Mouse (Mus musculus) kidney, embryonic 16.5 days (tissue): Measurements from ENCODE around the gene Emc4. TPM values are rescaled to one million over a fixed set of nuclear protein-coding genes. Genes with fewer than 3 reads are reported as not detected.
A peak's percentile ranks its signal among the peaks of the same experiment; 100 is the strongest.

Experiments used
- ATAC-seq: fragments of 200-750 bp; cut with Nextera tagmentation; 2 replicates; pipeline ENCODE4 v1.8.0; 2017; ENCODE audit warnings: moderate TSS enrichment; ENCODE audit not compliant: low FRiP score, low TSS enrichment
- H3K27ac ChIP-seq: fragments of 300-500 bp; sonication (generic); 2 replicates; pipeline ENCODE4 v1.5.1; 2014; ENCODE audit warnings: low read length
- H3K27me3 ChIP-seq: fragments of 300-500 bp; sonication (generic); 2 replicates; pipeline ENCODE4 v1.6.1; 2014; ENCODE audit warnings: low read length, control low read depth, mixed read lengths; ENCODE audit not compliant: insufficient read depth
- H3K36me3 ChIP-seq: fragments of 300-500 bp; sonication (generic); 2 replicates; pipeline ENCODE4 v1.6.1; 2014; ENCODE audit warnings: low read length, control low read depth, mixed read lengths; ENCODE audit not compliant: insufficient read depth
- H3K4me1 ChIP-seq: fragments of 300-500 bp; sonication (generic); 2 replicates; pipeline ENCODE4 v1.6.1; 2014; ENCODE audit warnings: low read length, control low read depth, mixed read lengths; ENCODE audit not compliant: insufficient read depth
- H3K4me2 ChIP-seq: fragments of 300-500 bp; sonication (generic); replicated peaks from 2 replicates; pipeline ENCODE4 v1.6.1; 2014; ENCODE audit warnings: low read depth, low read length
- H3K4me3 ChIP-seq: fragments of 300-500 bp; sonication (generic); 2 replicates; pipeline ENCODE4 v1.5.1; 2014; ENCODE audit warnings: mild to moderate bottlenecking, low read length
- H3K9ac ChIP-seq: fragments of 300-500 bp; sonication (generic); replicated peaks from 2 replicates; pipeline ENCODE4 v1.6.1; 2014; ENCODE audit warnings: low read length
- H3K9me3 ChIP-seq: fragments of 300-500 bp; sonication (generic); 2 replicates; pipeline ENCODE4 v1.6.1; 2016; ENCODE audit warnings: low read length, control low read depth
- WGBS: fragments of 180-500 bp; shearing (Covaris S2); extraction: QIAGEN DNeasy Blood & Tissue Kit; methylation state at CpG from one replicate; pipeline ENCODE4 v1.1.7; 2014; 5-methylcytosine and 5-hydroxymethylcytosine counted together
- polyA plus RNA-seq: library from polyadenylated mRNA; unstranded; fragments of >200 nt; fragmentation: Nextera tagmentation; extraction: Ambion mirVana; gene quantifications from 2 replicates; pipeline ENCODE4 v1.2.1, GENCODE M21; 2015

Emc4 gene
- polyA plus RNA-seq, 1 experiment from 2014 or later: 139 TPM

DNA sequence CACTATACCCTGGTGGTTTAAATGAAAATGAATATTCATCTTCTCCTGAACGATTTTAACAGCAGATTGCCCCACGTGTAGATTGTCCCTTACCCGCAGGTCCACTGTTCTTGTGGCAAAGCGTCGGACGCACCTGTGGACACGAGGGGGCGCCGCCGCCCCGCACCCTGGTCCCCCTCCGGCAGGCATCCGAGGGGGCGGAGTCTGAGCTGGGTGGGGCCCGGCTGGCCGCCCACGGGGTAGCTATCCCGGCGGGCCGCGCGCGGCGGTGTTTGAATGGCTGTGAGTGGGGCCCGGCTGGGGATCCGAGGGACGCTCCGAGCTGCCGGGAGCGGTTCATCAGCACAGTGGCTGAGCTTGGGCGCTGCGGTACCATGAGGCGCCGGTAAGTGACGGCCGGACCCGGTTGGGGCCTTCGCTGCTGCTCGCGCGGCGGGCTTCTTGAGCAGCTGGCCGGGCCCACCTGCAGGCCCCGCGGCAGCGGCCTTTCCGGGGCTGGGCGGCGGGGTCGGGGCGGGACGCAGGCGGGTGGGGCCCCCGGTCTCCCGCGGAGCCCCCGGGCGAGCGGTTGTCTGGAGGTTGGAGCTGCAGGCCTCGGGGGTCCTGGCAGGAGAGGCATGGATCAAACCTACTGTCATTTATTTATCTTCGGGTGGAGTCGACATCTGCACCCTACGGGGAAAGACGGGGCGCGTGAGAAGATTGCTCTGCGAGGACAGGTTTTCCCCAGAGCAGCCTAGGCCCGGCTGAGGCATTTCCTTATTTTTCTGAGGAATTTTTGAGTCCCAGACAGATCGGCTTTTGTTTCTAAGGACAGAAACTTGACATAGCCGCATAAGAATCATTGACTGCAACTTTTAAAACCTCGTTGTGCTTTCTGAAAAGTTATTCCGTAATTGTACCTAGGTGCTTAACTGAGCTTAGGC is 11.4 kb upstream of the Emc4 start, which contains the start of gene Katnbl1:
Katnbl1 (plus strand) TSS at position 239 of the 926 bp plus-strand sequence.
- H3K4me2 ChIP-seq: peak within 1 kb of the TSS; percentile 69
- WGBS: under 1% methylated on average over 70 of the region's 72 CpGs

DNA sequence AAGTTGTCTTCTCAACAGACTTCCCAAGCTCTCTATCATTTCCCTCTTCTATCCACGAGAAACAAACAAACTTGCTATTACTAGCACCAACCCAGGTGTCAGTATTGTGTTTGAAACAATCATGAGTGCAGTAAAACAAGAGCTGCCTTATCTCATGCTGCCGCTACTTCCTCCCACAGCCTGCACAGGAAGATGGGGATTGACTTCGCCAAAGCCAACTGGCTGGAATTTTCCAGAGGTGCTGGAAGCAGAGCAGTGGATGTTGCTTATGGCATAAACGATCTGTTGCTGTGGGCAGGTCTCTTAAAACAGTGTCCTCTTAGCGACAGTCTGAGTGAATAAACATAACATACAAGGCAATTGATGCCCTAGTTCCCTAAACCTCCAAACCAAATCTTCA is 6.8 kb upstream of the Emc4 start:
- H3K36me3 ChIP-seq: no peaks in the 10 kb centered on the region
- no peak overlapping the region for H3K4me2 ChIP-seq
- no peaks in the 10 kb centered on the region for H3K4me1 ChIP-seq
- H3K4me3 ChIP-seq: no peak overlapping the region
- H3K9ac ChIP-seq: no peak overlapping the region
- WGBS: 56% methylated on average over 5 of the region's 5 CpGs
- no peaks in the 10 kb centered on the region for H3K9me3 ChIP-seq
- H3K27me3 ChIP-seq: peaks cover 6% of the 10 kb centered on the region; the same call in 1 of the 2 replicates
- ATAC-seq: no peak
- no peak overlapping the region for H3K27ac ChIP-seq

More for the DNA sequence above, 11.4 kb upstream of the Emc4 start, which contains the start of gene Katnbl1:
- Histone ChIP-seq H3K27me3 (peaks cover 6% of the 10 kb centered on the region; the same call in 1 of the 2 replicates), H3K4me1 (peaks cover 10% of the 10 kb centered on the region), H3K9ac (peak within 1 kb of the TSS; percentile 95), H3K9me3 (no peaks in the 10 kb centered on the region), H3K27ac (peak within 1 kb of the TSS; percentile 86), H3K4me3 (peak within 1 kb of the TSS; percentile 94), H3K36me3 (no peaks in the 10 kb centered on the region)
- ATAC-seq: peak; percentile 99

DNA sequence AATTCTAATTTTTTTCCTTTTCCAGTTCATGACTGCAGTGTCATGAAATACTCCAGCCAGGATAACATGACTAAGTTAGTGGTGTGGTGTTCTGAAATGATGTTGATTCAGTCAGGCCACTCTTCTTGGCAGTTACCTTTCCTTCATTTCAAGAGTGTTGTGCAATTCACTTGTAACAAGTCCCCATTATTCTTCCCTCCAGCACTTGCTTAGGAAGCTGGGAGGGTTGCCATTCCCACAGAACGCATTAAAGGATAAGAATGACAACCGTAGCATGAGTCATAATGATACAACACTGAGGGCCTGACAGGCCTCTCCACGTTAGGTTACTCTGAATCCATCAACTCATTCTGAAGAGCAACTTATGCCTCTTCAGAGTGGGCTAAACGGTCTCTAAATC is 5.3 kb upstream of the Emc4 start:
- no peak for ATAC-seq
- Histone ChIP-seq H3K9me3 (no peaks in the 10 kb centered on the region), H3K9ac (no peak overlapping the region), H3K4me2 (no peak overlapping the region), H3K4me1 (no peaks in the 10 kb centered on the region), H3K27ac (no peak overlapping the region), H3K27me3 (peaks cover 6% of the 10 kb centered on the region; the same call in 1 of the 2 replicates), H3K36me3 (no peaks in the 10 kb centered on the region), H3K4me3 (no peak overlapping the region)
- 67% methylated on average over 4 of the region's 4 CpGs for WGBS

DNA sequence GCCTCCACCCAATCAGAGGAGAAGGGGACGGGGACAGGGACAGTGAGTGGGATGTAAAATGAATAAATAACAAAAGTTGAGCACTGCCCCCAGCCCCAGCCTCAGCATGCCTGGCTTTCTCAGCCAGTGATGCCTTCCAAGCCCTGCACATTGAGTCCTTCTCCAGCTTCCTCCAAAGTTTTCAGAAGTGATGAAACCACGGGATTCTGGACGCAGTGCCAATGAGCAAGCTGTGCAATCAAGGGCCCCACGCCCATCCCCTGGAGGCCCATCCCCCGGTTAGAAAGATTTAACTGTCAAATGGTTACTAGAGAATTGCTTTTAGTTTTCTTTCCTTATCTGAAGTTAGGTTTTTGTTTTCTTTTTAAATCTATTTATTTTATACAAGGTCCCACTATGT is 2.1 kb upstream of the Emc4 start:
- 69% methylated on average over 5 of the region's 5 CpGs for WGBS
- H3K4me3 ChIP-seq: no peak overlapping the region
- H3K4me1 ChIP-seq: peaks cover 9% of the 10 kb centered on the region
- no peak overlapping the region for H3K27ac ChIP-seq
- no peak for ATAC-seq
- peaks cover 3% of the 10 kb centered on the region; the same call in 1 of the 2 replicates for H3K27me3 ChIP-seq
- H3K9ac ChIP-seq: no peak overlapping the region
- H3K36me3 ChIP-seq: no peaks in the 10 kb centered on the region
- H3K9me3 ChIP-seq: no peaks in the 10 kb centered on the region
- H3K4me2 ChIP-seq: no peak overlapping the region

DNA sequence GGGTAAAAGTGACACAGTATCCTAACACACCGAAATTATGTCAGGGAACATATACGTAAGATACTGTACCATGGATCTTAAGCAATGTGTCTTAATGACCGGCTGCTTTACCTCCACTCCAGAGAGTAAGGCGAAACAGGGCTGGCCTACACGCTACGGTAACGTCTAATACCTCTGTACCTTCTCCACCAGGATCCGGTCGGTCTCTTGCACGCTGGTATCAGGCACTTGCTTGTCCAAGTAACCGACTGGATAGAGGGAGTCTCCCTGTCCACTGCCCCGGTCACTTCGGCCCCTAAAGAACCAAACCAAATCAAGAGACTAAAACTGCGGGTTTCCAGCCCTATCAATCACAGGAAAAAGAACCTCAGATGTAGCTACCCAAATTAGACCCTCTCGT is 605 bp downstream of the Emc4 start:
- H3K27me3 ChIP-seq: no peaks in the 10 kb centered on the region
- 0 out of 2 replicates have a peak, but pooled peaks have one; percentile 53 for ATAC-seq
- H3K9ac ChIP-seq: peak overlapping the region; percentile 77
- peaks cover 9% of the 10 kb centered on the region for H3K4me1 ChIP-seq
- H3K4me2 ChIP-seq: peak overlapping the region; percentile 80
- peak overlapping the region; percentile 70 for H3K4me3 ChIP-seq
- H3K36me3 ChIP-seq: peaks cover 20% of the 10 kb centered on the region
- peak overlapping the region; percentile 88; the same call in 1 of the 2 replicates for H3K27ac ChIP-seq
- 14% methylated on average over 15 of the region's 15 CpGs for WGBS
- no peaks in the 10 kb centered on the region for H3K9me3 ChIP-seq

DNA sequence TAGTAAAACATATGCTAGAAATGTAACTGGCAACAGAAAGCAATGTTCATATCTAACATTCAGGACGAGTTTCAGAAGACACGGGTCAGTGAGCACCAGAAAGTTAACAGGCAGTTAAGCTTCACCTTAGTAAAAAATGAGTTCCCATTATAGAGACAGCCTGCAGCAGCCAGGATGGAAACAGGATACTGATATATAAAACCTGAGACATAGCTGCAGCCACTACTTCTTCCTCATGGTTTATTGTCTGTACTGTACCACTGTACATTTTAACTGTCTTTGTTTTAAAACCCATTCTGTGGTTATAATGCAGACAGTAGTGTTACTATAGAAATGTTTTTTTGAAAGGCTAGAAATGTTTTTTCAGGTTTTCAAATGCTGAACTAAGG is 7.1 kb downstream of the Emc4 start:
- Histone ChIP-seq H3K27ac (no peak overlapping the region), H3K27me3 (no peaks in the 10 kb centered on the region), H3K4me3 (no peak overlapping the region), H3K4me1 (0 out of 2 replicates have a peak, but pooled peaks cover 8% of the 10 kb centered on the region), H3K9ac (no peak overlapping the region), H3K4me2 (no peak overlapping the region), H3K9me3 (no peaks in the 10 kb centered on the region), H3K36me3 (peaks cover 55% of the 10 kb centered on the region)
- ATAC-seq: peak; percentile 78
- WGBS: 38% methylated on average over 2 of the region's 2 CpGs

DNA sequence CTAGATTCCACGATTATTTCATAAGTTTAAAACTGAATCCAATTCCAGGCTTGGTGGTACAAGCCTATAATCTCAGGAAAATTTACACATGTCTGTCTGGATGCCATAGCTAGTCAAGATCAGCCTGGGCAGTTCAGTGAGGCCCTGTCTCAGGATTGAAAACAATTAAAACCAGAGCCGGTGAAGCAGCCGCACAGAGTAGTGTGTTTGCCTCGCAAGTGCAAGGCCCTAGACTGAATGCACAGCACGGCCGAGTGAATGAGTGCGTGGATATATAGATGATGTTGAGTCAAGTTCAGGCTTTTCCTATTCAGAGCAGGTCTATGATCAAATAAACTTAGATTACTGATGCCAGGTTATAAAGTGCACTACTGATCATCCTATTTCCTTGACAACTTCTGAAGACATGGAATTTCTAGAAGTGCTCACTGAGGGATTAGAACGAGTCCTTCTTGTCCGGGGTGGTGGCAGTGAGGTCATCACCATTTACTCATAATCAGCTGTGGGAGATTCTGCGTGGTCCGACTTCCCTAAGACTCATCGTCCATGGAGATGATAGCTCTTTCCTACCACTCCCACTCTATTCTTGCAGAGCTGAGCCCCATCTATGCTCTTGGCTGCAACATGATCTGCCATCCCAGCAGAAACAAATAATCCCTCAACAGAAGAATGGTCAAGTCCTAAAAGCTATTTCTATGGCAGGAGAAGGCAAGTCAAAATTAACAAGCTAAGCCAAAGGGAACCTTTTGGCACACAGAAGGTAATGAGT is 7.6 kb downstream of the Emc4 start:
- 0 out of 2 replicates have a peak, but pooled peaks cover 8% of the 10 kb centered on the region for H3K4me1 ChIP-seq
- H3K9me3 ChIP-seq: no peaks in the 10 kb centered on the region
- H3K27ac ChIP-seq: 0 out of 2 replicates have a peak overlapping the region, but pooled peaks have one; percentile 4
- H3K27me3 ChIP-seq: no peaks in the 10 kb centered on the region
- H3K4me2 ChIP-seq: no peak overlapping the region
- ATAC-seq: peak; percentile 75; the same call in 1 of the 2 replicates
- WGBS: 52% methylated on average over 12 of the region's 12 CpGs
- peaks cover 55% of the 10 kb centered on the region for H3K36me3 ChIP-seq
- no peak overlapping the region for H3K9ac ChIP-seq
- no peak overlapping the region for H3K4me3 ChIP-seq

DNA sequence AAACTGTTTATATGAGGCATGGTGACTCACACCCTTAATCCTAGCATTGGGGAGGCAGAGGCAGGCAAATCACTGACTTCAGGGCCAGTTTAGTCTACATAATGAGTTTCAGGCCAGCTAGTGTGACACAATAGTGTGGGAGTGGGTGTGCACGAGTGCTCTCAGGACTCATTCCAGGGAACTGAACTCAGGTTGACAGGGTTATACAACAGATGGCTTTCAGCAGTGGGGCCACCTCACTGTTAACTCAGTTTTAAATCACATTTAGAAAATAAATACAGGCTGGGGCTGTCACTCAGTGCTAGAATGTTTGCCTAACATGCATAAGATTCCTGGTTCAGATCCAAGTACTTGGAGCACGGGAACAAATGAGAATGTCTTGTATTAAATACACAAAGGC is 8.2 kb downstream of the Emc4 start:
- Histone ChIP-seq H3K36me3 (peaks cover 53% of the 10 kb centered on the region), H3K27me3 (no peaks in the 10 kb centered on the region), H3K4me1 (0 out of 2 replicates have a peak, but pooled peaks cover 8% of the 10 kb centered on the region), H3K4me2 (no peak overlapping the region), H3K9me3 (no peaks in the 10 kb centered on the region), H3K9ac (no peak overlapping the region), H3K4me3 (no peak overlapping the region), H3K27ac (no peak overlapping the region)
- ATAC-seq: peak; percentile 20; the same call in 1 of the 2 replicates
- 41% methylated on average over 2 of the region's 2 CpGs for WGBS

DNA sequence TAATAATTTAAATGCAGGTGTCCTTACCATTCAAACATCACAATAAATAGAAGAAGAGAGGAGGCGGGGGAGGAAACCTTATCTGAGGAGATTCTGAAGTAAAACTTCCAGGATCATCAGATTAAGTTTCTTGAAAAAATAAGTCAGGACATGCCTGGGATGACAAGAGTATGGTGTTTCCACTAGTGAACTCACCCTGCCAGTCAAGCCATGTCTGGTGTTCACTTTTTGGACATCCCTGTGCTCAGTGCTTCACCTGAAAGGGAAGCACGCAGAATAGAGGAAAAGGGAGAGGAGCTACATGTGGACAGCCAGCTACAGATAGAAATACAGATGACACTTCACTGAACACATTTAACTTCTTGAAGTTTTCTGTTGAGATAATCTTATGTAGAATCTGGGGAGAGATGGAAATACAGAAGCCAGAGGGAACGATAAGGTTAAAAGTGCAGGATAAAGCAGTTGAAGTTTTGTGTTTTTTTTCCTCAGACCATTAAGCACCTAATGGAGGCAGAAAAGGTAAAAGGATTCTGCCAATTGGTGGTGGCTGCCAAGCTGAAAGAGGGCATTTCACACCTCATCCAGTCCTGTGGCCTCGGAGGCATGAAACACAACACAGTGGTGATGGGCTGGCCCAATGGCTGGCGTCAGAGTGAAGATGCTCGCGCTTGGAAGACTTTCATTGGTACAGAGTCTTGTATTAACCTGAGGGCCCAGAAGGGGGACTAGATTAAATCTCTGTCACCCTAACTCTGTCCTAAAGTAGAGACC is 14.0 kb downstream of the Emc4 start:
- Histone ChIP-seq H3K4me2 (no peak overlapping the region), H3K9me3 (no peaks in the 10 kb centered on the region), H3K27me3 (no peaks in the 10 kb centered on the region), H3K4me1 (no peaks in the 10 kb centered on the region), H3K9ac (no peak overlapping the region), H3K36me3 (peaks cover 29% of the 10 kb centered on the region; the same call in 1 of the 2 replicates), H3K4me3 (no peak overlapping the region), H3K27ac (no peak overlapping the region)
- WGBS: 48% methylated on average over 7 of the region's 7 CpGs
- ATAC-seq: peak; percentile 72; the same call in 1 of the 2 replicates
